Mouse (Mus musculus): ENCODE results near the gene Celf1.

DNA sequence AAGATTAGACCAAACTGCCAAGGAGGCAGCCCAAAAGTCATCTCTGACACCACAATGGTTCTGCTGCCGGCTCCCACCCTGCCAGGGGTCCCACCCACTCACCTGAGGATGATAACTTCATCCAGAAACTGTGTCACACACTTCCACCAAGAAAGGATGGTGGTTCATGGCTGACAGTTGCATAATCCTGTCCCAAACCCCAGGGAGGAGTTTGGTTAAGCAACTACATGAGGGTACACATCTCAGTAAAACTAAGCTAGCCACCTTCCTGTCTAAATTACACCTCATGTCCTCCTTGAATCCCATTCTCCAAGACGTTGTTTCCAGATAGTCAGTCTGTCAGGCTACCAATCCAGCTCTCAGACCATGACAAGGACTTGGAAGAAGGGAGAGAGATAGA lies 7.9 kb upstream of the Celf1 start:
- TF ChIP-seq EP300 (IDR thresholded peaks at IDR 0.05; ENCODE audit: low read depth): no peak
- TF ChIP-seq CTCF (IDR thresholded peaks at IDR 0.05; ENCODE audit: low read depth): no peak
